Mouse (Mus musculus) layer of hippocampus, postnatal 25 days (tissue): ENCODE data around the gene Tmem151b. TPM values are rescaled to one million over a fixed set of nuclear protein-coding genes. Genes with fewer than 3 reads are reported as not detected.

Source experiments
- DNase-seq, 2 experiments: peaks; one replicate each; pipeline ENCODE4 v3.0.0; 2022; ENCODE audit warnings: mixed read lengths in 2 of 2, low spot score in 1 of 2; ENCODE audit errors: extremely low spot score in 1 of 2
- total RNA-seq, 2 experiments: library from RNA; stranded (reverse); gene quantifications; 2 replicates each; pipeline ENCODE4 v1.2.3; 2021

Gene Tmem151b
- total RNA-seq, 2 experiments from 2014 or later, result 113 to 114 TPM

DNA sequence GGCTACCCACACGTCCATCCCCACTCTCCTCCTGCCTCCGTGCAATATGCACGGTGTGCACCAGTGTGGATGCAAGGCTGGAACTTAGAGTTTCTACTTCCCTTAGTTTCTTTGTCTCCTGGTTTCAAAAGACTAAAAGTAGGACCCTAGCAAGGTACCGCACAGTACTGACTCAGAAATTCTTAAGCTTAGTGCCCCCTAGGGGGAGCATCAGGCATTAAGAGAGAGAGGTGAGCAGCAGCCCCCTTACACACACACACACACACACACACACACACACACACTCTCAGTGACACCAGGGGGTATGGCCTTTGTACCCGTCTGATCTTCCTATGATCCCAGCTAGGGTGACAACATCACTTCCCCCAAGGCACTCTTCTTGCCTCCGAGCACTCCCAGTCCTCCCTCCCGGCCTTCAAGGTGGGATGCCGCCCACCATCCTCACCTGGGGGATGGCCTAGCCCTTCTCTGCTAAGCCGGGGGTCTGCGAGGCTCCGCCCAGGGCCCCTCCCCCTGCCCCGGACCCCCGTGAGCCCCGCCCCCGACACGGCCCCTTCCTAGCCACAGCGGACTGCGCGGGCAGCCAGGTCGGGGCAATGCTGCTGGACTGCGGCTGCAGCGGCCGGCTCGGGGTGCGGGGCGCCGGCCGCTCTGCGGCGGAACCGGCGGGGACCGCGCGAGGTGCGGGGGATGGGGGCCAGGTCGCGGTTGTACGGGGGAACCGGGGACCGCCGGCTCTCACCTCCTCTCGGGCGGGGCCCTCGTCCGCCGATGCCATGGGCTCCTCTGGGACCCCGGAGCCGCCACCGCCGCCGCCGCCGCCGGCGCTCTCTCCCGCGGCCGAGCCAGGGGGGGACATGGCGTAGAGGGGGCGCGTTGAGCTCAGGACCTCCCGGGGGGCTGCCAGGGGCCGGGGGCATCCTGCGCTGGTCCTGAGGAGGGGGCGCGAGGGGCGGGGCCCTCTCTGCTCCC lies 650 bp downstream of the Tmem151b start:
- DNase-seq, result peak in 1 of 2 experiments; percentile 51

DNA sequence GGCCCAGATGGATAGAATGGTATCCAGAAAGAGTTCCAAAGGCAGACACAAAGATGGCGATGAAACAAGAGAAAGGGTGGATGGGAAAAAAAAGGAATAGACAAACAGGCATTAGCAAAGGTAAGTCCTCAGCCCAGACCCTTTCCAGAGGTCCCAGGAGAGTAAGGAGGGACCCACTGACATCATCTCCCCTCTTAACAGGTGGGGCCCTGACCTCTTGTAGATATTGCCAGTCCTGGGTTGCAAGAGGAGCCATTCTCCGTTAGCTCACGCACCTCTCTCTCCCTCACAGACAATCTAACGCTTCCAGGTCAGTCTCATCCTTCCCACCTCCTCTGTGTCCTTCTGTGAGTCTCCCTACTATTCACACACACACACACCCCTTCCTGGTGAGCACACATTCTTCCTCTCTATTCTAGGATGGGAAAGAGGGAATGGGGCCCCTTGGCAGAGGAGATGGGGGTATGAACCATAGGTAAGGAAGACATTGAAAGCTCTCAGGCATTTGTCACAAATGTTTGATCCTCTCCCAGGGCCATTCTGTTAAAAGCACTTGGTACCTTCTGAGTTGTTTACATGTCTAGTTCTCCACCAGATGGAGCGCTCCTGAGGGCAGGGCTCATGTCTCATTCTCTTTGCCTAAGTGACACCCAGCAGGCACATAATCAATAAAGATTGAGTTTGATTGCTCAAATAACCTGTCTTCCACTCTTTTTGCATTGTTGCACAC lies 1.9 kb downstream of the Tmem151b start:
- DNase-seq, result no peak

DNA sequence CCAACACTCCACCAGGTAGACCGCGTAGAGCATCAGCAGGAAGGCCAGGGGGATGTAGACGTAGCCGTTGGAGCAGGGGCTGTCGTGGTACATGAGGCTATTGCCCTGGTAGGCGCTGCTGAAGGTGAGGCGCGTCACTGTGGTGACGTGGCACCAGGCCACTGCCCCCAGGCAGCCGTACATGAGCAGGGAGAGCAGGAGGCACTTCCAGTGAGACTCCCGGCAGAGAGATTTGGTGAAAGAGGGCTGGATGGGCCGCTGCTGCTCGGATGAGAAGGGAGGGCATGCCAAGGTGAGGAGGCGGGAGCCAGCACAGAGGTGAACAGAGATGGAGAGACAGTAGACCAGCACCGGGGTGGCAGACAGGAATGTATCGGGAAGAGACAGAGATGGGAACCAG lies 2.5 kb downstream of the Tmem151b start:
- DNase-seq, result no peak

DNA sequence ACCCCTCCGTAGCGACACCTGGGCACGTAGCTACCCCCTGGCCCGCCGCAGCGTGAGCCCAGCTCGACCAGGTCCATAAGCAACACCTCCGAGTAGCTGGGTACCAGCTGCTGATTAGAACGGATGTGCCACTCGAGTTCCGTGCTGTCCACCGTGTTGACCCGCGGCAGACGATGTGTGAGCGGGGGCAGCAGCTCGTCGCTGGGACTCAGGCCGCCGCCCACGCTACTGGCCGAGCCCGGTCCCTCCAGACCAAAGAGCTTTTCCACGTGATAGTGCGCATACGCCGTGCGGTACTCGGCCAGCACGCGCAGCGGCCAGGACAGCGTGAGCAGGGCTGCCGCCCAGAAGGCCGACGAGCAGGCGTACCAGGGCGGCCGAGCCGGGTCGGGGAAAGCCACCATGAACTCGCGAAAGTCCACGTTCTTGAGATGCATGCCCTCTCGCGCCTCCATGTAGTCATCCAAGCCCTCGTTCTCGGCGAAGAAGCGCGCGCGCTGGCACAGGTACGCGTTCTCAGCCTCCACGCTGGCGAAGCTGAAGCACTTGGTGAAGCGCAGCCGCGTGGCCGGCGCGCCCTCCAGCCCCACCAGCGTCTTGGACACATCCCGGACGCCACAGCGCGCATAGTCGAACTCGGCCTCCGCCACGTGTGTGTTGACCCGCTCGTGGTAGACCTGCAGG lies 4.1 kb downstream of the Tmem151b start:
- DNase-seq, result no peak

DNA sequence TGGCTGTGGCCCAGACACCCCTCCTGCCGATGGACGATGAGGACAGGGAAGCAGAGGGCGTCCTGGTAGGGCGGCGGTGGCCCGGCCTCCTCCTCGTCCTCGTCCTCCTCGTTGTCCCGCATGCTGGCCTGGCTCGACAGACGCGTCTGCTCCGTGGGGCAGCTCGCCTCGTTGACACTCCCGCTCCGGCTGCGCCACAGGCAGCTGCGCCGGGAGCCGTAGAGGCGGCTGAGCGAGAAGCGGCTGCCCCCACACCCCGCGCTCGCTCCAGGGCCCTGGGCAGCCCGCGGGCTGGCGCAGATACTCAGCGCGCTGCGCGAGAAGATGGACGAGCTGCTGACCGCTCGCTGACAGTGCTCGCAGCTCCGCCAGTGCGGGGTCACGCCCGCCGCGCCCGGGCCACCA lies 4.6 kb downstream of the Tmem151b start:
- no peak for DNase-seq

DNA sequence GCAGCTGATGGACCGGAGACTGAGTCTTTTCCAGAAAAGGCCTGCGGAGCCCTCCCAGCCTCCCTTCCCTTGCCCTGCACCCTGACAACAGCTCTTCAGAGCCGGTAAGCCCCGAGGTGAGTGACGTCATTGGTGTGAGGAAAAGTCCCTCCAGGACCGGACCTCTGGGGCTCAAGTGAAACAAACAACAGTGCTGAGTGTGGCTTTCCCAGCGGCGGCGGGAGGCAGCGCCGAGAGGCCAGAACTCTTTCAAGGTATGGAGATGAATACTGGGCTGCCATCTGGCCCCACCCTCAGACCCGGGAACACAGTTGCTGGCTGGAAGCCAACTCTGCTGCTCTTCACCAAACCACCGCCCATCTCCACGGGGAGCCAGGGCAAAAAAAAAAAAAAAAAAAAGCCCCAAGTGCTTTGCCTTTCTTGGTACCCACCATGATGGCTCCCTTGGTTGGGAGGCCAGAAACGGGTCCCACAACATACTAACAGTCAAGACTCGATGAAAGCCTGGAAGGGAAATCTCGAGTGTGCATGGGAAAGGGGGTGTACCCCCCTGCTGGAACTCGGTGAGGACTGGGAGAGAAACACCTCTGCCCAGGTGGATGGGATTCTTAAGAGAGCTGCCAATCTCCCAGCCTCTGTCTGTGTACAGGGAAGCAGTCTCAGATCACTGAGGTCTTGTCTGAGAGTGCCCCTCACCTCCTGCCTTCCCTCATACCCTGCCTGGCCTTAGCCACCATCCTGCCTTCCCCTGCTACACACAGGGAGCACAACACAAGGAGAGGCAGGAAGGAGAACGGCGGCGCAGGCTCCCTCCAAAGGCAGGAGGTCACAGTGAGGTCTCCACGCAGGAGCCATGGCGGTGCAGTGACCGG lies 5.2 kb downstream of the Tmem151b start:
- no peak for DNase-seq

DNA sequence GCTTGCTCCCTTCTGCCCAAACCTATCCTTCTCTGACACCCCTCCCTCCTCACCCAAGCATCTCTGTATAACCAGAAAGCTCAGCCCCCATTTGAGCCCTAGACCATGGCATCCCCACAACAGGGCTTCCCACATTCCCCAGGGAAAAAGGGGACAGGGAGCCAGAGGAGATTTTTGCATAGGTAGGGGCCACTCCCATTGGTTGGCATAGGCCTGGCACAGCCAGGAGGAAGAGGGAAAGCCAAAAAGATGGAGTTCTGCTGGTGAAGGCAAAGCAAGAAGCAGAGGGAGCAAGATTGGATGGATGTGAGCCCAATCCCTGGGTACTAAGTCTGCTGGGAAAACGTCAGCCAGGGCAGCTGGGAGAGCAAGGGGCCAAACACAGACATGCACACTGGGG lies 6.4 kb downstream of the Tmem151b start:
- no peak for DNase-seq

DNA sequence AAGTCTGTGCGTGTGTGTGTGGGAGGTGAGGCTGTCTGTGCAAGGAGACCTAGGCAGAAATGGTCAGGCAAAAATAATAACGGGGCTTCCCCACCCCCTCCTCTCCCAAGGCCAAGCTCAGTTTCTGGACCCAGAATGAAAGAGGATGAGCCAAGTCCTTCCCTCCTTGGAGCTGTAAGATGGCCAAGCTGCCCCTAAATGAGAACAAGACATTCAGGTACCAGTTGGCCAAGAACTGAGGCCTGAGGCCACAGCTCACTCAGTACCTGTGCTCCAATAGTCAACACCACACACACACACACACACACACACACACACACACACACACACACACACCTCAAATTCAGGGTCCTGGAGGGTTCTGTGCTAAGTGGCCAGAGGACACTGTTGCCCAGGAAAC lies 6.8 kb downstream of the Tmem151b start:
- DNase-seq, result no peak

DNA sequence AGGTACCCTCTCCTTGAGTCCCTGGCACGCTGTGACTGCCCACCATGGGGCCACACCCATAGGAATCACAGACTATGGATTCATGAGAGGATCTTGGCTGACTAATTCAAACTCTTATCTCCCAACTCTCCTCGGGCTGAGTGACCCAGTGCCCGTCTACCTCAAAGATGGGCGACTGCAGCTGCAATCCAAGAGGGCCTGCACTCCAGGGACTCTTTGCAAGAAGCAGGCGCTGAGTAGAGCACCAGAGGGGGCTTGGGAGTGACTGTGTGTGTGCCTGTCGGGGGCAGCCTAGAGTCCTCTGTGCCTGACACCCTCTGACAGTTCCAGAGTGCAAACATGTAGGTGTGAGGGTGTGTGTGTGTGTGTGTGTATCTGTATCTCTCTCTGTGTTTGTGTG lies 7.3 kb downstream of the Tmem151b start:
- no peak for DNase-seq

DNA sequence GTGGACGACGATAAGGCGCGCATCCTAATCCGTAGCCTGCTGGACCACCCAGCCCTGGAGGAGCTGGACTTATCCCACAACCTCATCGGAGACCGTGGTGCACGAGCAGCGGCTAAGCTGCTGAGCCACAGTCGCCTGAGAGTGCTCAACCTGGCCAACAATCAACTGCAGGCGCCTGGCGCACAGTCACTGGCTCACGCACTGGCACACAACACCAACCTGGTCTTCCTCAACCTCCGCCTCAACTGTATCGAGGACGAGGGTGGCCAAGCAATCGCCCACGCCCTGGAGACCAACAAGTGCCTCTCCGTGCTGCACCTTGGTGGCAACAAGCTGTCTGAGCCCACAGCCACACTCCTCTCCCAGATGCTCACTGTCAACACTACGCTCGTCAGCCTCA lies 9.8 kb downstream of the Tmem151b start:
- DNase-seq, result no peak

DNA sequence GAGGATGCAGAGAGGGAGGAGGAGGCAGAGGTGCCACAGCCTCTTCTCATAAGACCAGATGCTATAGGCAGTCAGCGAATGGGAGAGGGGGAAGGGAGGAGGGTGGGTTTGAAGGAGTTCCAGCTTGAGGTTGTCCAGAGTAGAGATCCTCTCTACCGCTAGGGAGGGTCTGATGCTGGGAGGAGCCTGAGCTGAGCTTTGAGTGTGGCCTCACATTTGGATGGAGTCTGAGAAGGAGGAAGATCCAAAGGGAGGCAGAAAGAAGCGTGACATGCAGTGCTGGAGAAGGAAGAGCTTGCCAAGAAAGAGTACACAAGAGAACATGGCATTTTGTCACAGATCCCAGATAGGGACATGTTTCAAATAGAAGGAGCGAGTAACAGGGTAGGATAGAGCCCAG lies 11.1 kb downstream of the Tmem151b start:
- no peak for DNase-seq

DNA sequence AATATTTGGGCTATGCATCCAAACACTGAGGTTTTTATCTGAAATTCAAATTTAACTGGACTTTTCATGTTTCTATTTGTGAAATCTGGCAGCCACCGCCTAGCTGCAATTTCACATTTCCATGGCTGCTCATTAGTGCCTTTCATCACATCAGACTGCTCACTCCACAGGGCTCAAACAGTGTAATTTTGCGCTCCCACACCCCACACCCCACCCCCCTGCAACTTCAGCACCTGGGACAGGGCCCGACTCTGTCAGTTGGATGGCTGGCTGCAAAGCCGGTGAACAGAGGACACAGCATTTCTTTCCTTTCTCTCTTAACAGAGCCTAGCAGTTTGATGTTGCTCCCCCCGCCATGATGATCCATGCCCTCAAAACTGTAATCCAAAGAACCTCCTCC lies 13.2 kb downstream of the Tmem151b start:
- no peak for DNase-seq

DNA sequence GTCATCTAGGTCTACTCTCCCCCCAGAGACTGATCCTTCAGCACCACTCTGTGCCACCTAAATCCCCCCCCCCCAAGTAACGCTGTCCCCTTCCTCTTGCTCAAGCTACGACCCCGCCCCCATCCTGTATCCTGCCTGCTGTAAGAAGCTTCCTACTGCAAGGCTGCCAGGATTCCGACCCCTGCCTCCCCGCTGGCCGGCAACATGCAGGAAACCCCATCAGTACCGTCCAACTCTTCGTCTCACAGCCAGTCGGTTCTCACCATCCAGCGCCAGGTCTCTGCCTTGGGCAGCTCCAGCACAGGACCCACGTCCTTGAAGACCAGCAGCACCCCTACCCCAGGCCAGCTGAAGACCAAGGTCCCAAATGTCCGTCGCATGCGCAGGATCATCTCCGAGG lies 16.6 kb downstream of the Tmem151b start:
- no peak for DNase-seq

DNA sequence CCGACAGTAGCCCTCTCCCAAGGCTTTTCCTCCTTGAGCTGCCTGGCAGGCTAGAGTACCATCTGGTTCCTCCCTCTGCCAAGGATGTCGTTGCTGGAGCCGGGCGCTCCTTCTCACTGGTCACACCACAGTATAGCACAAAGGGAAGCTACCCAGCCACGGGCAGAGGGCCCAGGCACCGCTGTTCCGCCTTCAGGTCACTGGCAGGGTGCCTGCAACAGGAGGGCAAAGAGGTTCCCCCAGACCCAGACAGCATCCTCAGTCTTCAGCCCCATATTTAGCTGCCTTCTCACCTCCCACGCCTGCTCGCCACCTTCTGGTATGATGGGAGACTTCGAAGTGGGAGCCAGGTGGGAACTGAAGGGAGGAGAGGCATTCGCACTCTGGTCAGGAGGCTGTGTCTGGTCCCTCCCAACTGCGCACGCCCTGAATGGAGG lies 19.1 kb downstream of the Tmem151b start:
- peak in 1 of 2 experiments; percentile 53 for DNase-seq

DNA sequence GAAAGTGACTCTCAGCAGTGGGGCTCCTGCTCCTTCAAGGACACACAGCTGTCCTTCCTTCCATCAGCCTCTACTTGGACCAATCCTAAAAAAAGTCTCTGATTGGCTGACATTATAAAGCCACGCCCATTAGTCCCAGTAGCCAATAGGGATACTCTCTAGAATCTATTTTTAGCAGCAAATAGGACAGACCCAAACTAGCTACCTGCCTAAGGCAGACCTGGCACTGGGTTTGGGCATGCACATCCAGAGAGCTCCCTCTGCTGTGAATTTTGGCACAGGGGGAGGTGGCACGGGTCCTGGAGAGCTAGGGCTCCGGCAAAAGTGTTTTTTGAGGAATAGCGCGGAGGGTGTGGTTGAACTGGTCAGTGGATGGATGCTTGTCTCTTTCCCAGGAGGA lies 22.9 kb downstream of the Tmem151b start:
- no peak for DNase-seq

DNA sequence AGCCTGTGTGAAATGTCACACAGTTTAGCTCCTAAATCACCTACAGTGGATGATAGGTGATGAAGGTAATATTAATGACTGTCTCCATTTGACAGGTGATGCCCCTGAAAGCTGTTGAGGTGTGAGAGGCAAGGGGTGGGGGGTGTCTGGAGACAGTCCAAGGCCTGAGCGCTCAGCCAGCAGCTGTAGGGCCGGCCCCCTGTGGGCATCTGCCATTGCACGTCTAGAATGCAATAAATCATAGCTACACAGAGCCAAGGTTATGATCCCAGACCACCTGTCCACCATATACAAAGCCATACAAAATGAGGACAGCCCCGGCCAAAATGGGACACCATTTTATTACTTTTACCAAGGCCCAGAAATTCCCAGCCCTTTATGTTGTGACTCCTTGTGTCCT lies 24.5 kb downstream of the Tmem151b start:
- DNase-seq, result no peak

DNA sequence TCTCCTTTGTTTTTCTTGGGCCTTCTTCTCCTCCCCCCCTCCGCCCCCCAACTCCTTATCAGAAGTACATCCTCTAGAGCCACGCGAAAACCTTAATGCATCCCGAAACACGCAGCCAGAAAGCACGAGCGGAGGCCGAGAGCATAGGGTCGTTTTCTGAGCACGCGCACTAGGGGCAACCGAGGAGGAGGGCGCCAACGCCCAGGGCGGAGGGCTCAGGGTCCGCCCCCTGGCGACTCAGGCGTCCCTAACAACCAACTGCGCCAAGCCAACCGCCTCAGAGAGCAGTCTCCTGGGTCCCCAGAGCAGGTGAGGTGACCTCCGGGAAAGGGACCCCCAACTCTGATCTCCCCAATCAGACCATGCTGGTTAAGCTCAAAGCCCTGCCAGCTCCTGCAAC lies 26.2 kb downstream of the Tmem151b start, which contains the start of gene Tcte1:
Gene Tcte1 (plus strand): TSS at position 172 of the 400 bp plus-strand sequence.
- no peak for DNase-seq

DNA sequence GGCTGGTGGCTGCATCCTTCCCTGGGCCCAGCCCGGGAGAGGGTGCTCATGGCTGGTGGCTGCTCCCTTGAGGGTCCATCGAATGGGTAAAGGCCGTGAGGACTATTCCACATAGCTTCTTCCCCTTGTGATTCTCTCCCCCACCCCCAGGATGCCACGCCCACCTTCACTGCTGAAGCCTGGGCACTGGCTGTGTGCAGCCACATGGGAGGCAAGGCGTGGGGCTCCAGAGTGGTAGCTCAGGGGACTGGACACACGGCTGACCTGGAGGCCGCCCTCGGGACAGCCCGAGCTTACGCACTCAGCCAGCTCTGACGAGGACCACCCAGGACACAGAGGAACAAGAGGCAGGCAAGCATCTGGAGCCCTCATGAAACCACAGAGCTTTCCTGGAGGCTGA lies 29.3 kb downstream of the Tmem151b start:
- DNase-seq, result no peak

DNA sequence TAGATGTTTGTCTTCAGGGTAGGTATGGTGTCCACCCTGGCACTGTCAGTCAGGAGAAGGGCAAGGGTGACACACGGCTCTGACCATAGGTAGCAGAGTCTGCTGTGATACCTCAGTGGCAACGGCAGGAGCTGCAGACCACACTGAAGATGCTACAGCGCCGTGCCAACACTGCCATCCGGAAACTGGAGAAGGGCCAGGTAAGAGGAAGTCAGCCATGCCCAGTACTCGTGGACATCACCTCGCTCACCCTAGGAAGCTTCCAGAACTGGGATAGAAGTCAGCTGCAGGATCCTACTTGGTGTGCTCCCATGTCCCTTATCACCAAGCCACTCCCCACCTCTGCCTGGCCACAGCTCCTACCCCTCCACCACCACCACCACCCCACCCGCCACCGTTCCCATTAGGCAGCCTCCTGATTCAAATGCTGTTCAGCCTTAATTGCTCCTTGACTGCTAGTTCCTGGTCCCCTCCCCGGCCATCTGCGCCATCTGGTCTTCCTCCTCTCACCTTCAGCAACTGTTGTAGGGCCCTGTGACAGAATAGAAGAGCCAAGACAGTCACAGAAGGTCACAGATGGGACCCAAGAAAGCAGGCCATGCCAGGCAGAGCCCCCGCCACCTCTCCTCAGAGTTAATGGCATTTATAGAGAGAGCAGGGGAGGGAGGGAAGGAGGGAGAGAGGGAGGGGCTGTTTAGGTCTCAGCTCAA lies 30.6 kb downstream of the Tmem151b start:
- no peak for DNase-seq
